Mouse (Mus musculus) small intestine, adult 2 months (tissue): Measurements from ENCODE around the gene Patj.

Experiments
- CTCF ChIP-seq: fragments of 200-500 bp; IDR thresholded peaks from 2 replicates; pipeline ENCODE4 v1.5.1; 2012; ENCODE audit warnings: low read depth, mild to moderate bottlenecking, control low read depth, inconsistent platforms, low read length, moderate library complexity, mixed read lengths; ENCODE audit not compliant: insufficient replicate concordance, insufficient read length; ENCODE audit errors: extremely low read depth
- POLR2A ChIP-seq: fragments of 200-500 bp; IDR thresholded peaks from 2 replicates; pipeline ENCODE4 v1.6.1; 2012; ENCODE audit warnings: low read depth, mild to moderate bottlenecking, control low read depth, inconsistent platforms, low read length, moderate library complexity

DNA sequence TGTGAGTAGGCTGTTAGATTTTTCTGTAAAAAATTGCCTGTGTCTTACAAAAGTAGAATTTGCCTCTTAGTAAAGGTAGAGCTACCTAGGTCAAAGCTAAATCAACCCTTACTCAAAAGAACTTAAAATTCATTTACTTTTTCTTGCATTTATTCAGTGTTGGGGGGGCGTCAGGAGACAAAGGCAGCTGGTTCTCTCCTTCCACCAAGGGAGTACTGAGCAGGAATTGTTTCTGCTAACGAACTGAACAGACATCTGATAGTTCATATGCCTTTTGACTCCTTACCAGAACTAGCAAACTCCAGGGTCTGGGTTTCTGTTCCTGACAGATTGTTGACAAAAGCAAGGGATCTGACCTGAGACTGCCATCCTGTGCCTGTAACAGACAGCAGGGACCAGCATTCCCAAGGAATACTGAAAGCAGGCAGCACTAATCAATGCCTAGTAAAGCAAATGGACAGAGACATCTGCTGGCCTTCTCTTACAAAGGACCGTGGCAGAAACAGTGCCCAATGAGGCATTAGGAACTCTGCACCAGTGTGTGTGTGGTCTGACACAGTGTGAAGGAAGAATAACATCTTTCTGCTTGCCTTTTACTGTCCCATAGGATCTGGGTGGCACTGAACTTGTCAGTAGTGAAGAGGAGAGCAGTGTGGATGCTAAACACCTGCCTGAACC, 227.6 kb downstream of the Patj start:
- TF ChIP-seq CTCF (no peak), POLR2A (no peak)
